16 mouse cellular contexts compared by ENCODE assay signal in genomic region chr10:71007516-71007915, GRCm38 (mm10).
"Had no signal": no experiment of that assay in that cellular context is flagged by ENCODE, and none has a peak within 500 bp of the region (broad histone marks: within the 10 kb centered on the region; RNA-seq: fewer than 3 reads in every experiment).

No protein-coding gene starts in this region.

- H3K9ac ChIP-seq: liver, embryonic 13.5 days; liver, embryonic 15.5 days; liver, postnatal 0 days; midbrain, embryonic 13.5 days; midbrain, embryonic 15.5 days; neural tube, embryonic 12.5 days; stomach, embryonic 15.5 days had no signal

- ATAC-seq: liver, postnatal 0 days; midbrain, embryonic 13.5 days; midbrain, embryonic 15.5 days had no signal

- H3K9me3 ChIP-seq: liver, embryonic 15.5 days; midbrain, embryonic 13.5 days; midbrain, embryonic 15.5 days; neural tube, embryonic 12.5 days; stomach, embryonic 15.5 days had no signal

- H3K4me3 ChIP-seq: liver, embryonic 13.5 days; liver, embryonic 15.5 days; megakaryocyte, embryonic 14.5 days; midbrain, embryonic 13.5 days; midbrain, embryonic 15.5 days; neural tube, embryonic 12.5 days; stomach, embryonic 15.5 days had no signal

- DNase-seq: liver, embryonic 13.5 days; liver, postnatal 0 days; right cerebral cortex, postnatal 14 days; thymus, adult 2 months; thymus, postnatal 25 days; thymus, postnatal 4 days had no signal

- H3K4me2 ChIP-seq: liver, embryonic 11.5 days; liver, embryonic 13.5 days; liver, embryonic 15.5 days; midbrain, embryonic 11.5 days; midbrain, embryonic 13.5 days; midbrain, embryonic 15.5 days; neural tube, embryonic 12.5 days; stomach, embryonic 15.5 days had no signal

- H3K27ac ChIP-seq: liver, embryonic 13.5 days; liver, embryonic 15.5 days; macrophage; midbrain, embryonic 13.5 days; midbrain, embryonic 15.5 days; neural tube, embryonic 12.5 days; stomach, embryonic 15.5 days; stomach, postnatal 0 days had no signal

- H3K36me3 ChIP-seq: liver, embryonic 13.5 days; liver, embryonic 15.5 days; midbrain, embryonic 13.5 days; midbrain, embryonic 15.5 days; neural tube, embryonic 12.5 days; stomach, embryonic 15.5 days had no signal

- H3K4me1 ChIP-seq: liver, embryonic 13.5 days; liver, embryonic 15.5 days; megakaryocyte, embryonic 14.5 days; midbrain, embryonic 13.5 days; neural tube, embryonic 12.5 days; stomach, embryonic 15.5 days had no signal

- H3K27me3 ChIP-seq: liver, embryonic 13.5 days; liver, embryonic 15.5 days; megakaryocyte, embryonic 14.5 days; midbrain, embryonic 13.5 days; midbrain, embryonic 15.5 days; neural tube, embryonic 12.5 days; stomach, embryonic 15.5 days had no signal
